Mouse (Mus musculus): Measurements from ENCODE around the gene Irs1. TPM values are rescaled to one million over a fixed set of nuclear protein-coding genes. Genes with fewer than 3 reads are reported as not detected.

Irs1 gene
- total RNA-seq, 2 experiments from 2014 or later: 29.1 to 43.5 TPM

DNA sequence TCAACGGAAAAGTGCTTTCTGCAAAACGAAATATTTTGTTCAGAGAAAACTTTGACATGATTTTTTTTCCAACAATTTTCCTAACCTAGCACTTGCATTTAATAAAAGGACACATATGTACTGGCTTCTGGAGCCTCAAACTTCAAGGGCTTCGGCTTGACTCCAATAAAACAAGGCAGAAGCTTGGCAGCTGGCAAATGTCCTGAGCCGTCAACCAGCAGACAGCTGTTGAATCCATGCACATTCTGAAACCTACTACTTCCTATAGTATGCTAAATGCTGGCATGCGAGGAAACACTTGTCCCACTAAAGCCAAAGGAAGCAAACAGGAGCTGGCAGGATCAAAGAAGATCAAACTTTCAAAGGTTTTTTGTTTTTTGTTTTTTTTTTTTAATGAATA, 33.8 kb downstream of the Irs1 start:
- DNase-seq: peak; percentile 58 to 61

DNA sequence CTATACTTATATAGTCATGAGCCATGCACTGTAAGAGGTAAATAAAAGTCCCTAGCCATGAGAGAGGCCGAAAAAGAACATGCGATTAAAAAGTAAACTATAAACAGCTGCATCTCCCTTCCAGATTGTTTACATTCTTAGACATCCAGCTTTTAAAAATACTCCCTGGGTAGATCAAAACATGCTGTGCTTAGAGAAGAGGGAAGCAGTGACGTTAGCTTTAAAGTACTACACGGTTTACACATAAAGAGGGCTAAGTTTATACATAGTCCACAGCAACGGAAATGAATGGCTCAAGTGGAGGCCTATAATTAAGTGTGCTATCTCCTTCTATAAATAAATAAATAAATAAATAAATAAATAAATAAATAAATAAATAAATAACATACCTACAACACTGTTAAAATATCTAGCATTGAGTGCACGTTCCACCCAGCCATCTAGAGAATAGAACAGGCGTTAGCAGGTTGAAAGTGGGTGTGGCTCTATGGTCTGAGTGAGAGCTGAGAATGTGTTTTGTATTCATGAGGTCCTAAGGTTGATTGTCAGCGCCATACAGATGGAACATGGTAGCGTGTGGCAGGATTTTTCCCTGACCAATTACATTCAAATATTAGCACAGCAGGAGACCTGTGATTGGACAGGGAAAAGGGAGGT, 37.3 kb downstream of the Irs1 start:
- no peak for DNase-seq

DNA sequence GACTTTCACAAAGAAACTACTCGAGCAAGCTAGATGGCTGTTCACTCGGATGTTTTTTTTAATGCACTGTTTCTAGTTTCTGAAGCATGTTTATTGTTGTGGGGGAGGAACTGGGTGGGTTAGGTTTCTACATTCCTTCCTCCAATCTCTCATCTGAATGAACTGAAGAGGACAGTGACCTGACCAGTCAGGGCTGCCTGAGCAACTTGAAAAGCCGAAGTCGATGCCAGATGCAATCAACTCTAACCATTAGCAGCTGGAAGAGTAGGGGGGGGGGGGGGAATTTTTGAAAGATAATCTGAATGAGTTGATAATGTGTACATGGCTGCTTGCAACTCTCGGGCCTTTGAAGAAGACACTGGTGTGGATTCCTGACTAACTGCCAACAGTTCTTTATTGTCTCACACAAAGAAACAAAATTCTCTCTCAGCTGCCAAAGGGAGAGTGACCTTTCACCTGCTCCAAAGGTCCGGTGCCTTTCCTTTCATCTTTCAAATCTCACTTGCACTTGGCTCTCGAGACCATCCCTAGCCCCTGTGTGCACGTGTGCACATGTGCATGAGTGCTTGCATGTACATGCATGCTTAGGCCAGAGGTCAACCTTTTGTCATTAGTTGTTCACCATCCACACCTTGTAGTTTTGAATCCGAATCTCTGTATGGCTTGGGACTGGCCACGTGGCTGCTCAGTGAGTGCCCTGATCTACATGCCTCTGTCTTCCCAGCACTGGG, 43.8 kb downstream of the Irs1 start:
- DNase-seq: no peak

DNA sequence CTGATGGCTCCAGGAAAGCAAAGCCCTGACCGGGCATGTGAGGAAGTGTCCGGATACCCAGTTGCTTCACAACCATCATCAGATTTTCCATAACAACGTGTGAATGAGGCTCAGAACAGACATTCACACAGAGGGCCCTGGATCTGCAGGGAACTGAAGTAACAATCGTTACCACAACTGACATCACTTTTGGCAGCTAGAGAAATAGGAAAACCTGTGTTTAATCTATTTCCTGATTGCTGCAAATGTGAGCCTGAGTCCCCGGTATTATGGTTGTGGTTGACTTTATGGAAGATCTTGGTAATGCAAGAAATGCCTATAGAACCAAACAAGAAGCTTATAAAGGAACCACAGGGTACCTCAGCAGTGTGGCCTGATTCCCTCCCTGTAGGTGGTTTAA, 46.2 kb downstream of the Irs1 start:
- no peak for DNase-seq

DNA sequence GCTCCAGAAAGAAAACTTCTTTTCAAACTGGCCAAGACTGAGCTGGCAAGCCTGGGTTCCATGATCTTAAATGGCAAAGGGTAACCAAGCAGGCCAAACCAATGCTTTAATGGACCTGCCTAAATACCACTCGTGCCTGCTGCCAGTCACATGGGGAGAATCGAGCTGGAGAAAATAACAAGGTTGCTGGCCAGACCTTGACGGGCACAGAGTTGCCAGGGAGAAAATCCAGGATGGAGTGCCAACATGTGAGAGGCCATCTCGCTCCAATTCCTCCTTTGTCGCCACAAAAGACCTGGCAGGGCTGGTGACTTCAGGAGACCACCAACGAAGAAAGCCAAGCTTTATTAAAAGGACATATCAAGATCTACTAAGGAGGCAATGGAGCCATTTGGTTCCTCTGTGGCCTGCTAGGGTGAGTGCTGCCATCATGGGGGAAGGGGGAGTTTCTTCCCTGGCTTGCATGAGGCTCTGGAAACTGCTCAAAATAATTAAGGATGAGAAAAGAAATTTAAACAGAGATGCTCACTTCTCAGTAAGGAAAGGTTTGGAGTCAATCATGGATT, 47.9 kb downstream of the Irs1 start:
- DNase-seq: peak; percentile 62 to 68

DNA sequence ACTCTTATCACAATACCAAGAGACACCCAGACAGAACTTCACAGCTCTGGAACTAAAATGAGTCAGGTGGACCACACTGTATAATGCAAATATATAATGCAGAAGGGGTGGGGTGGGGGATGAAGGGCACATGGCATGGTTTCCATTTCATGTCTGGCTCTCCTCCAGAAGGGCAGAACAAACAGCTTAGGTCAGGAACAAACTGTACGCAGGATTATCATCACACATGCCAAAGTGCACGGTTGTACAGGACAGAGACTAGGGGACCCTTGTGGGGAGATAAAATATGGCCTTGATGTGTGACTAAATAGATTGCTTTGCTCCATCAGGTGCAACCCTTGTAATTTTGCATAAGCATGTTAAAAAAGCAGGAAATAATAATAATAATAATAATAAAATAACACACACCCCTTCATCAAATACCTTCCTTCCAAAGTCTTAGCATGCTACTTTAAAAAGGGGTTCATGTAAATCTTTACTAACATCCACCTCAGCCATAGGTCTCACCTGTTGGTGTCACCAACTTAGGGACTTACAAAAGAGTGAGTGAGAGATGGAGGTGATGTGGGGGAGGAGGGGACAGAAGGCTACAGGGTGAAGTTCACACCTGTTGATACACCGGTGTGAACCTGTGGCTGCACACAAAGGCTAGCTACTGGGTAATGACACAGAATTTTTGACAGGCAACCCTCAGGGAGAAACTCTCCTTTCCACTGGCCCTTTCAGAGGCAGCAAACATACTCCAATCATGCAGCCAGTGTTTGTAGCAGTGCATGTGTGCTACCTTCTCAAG, 51.6 kb downstream of the Irs1 start:
- DNase-seq: peak in 1 of 2 experiments; percentile 33

DNA sequence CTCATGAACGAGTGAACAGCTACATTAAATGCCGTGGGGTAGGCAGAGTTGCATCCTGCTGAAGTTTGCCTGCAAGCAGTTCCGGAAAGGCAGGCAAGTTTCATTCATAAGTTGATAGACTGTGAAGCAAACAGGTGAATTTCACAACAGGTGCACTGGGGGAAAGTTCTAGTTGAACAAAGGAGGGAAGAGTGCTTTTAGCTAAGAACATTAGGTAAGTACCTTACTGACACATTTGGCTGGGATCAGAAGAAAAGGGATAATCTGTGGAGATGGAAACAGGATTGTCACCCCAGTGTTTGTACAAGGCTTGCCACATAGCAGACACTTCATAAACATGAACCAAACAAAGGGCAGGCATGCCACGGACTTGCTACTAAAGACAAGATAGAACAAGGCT, 53.0 kb downstream of the Irs1 start:
- DNase-seq: no peak

DNA sequence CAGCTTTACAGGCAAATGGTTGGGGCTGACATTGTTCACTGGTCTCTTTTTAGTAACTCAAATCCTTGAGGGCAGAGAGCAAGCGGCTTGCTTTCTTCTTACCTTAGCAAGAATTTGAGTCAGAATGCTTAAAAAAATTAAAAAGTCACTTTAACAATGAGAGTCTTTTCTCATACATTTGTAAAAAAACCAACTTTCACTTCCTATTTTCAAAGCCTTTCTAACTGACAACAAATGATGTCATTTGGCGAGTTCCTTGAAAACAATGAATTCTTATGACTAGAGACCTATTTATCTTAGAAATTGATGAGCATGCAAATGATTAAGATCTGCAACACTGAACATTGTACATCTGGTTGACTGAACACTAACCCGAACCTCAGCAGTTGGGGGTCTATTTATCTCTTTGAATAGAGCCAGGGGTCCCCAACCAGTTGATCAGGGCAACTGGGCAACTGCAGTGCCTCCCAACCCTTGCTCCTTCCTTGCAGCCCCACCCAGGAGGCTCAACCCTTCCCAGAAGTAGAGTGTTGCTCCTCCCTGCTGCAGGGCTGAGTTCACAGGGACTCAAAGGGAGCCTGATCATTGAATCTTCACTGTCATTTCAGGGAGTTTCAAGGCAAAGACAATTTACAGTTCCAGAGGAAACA, 55.6 kb downstream of the Irs1 start:
- no peak for DNase-seq

DNA sequence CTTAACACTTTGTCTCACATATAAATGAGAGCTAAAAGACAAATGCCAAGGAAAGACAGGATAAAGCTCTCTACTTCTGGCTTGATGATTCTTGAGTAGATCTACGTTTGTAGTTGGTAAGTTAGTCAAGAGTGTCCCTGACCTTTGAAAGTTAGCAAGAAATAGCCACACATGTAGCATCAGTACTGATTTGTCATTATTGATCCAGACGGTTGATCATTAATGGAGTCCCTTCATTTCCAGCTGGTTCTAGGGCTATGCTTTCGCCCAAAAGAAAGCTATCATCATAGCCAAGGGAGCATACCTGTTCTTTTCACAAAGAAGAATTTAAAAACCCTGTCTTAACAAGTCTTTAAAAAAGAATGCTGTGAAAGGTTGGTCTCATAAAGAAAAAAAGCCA, 56.6 kb downstream of the Irs1 start:
- DNase-seq: no peak

DNA sequence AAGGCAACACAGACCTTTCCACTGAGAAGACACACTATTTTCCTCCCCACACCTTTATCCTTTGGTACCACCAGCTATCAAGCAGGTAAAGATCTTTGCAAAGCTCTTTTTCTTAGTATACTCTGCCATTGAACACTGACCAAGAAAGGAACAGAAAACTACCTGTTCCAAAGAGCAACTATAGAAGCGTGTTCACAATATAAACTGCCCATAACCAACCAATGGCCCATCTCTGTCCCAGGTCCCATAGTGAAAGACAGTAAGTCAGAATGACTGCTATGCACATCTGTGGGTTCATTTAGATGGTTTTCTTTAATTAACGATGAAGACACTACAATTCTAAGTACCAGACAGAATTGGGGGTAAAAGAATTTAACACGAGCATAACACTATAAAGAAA, 58.4 kb downstream of the Irs1 start, which contains the start of gene Gm9747:
TSS of gene Gm9747 (plus strand) at position 301 of the 400 bp plus-strand sequence.
- no peak for DNase-seq

DNA sequence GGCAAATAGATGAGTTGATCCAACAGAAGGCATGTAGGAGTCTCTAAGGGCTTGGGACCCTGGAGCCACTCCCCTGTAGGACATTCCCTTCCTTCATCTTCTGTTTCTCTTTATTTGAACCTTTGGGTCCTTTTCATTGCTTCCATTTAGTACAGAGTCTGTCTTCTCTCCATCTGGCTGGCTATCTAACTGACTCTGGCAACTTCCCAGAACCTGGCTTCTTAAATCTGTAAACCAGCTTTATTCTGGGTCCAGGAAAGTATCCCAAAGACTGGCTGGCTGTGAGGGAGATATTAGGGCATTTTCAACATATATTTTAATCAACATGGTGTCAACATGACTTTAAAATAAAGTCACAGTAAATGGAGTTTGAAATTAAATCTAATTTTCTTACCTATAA, 62.4 kb downstream of the Irs1 start:
- DNase-seq: no peak

DNA sequence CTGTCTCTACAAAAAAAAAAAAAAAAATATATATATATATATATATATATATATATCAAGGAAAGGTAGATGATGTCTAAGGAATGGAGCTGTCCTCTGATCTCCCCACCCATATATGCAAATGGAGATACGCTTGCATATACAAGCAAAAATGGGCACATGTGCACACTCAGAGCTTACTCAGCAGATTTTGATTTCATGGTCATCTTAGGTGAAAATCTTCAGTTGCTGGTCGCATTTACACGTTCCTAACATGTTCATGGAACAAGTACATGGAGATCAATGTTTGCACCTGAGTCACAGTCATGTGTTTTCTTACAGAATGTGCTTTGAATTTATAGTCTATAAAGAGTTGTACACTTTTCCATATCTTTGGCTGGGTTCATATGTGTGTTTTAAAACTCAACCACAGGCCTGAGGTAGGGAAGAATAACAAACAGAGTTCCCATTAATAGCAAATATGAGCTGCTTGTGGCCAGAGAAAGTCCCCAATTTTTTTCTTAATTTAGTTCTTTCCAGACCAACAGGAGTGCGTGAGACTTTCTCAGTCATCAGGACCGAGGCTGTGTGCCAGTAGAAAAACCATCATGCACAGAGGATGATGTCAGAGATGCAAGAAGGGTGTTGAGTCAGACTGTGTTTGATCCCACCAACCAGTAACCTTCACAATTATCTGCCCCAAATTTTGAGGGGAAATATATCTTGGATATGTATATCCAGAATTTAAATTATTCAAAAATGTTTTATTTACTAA, 68.0 kb downstream of the Irs1 start:
- DNase-seq: no peak

DNA sequence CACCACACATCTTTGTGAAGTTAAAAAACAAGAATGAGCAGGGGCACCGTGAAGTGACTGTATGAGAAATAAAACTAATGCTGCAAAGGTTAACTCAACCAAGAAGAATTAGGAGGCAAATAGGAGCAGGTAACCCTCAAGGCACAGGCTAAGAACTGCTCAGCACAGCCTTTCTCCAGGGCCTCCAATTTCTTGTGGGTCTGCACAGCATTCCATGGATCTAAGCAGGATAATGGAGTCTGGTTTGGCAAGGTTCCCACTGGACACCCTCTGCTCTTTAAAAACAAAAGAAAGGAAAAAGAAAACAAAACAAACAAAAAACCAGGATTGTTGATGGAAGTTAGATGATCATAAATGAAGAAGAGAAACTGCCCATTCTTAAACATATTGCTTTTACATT, 69.8 kb downstream of the Irs1 start:
- DNase-seq: no peak

DNA sequence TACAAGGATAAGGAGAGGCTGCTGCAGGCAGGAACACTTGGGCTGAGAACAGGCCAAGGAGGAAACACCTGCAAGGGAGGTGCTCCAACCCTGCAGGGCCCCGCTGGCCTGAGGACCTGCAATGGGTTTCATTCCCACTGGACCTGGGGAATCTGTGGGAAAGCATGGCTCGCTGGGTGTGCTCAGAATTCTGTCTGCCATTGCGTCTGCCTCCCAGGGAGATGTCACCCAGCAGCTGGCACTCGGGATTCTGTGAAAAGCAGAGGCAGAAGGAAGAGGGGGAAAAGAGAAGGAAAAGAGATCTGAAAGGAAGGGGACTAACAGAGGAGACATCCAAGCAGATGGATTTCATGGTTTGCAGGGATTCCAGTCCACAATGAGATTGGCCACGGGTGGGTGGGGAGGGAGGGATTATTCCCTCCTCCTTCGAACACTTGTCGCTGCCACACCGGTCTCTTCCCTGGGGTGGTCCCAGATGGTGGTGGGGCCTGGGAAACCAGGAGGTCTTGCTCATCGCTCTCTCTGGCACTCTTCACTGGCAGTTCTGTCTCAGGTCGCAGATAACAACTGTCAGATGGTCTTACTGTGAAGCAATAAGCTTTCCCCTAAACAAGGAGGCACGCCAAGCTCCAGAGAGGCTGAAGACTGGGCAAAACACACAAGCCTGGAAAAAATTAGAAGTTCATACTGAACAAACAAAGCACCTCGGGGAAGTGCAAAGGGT, 70.4 kb downstream of the Irs1 start:
- DNase-seq: no peak

DNA sequence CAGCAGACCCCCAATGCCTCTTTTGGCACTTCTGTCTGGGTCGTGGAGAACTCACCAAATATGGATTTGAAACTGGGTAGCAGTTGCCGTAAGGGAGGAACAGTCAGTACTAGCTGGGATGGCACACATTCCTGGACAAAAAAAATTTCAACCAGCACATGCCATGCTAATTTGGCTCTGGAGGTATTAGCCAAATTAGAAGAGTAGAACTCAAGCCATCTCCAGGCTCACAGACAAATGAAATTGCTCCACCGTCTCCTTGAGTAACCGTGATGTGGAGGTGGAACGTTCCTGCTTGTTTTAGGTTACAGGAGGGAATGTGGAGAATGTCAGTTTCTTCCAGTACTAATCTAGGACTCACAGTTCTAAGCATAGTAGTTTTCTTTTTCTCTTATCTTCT, 83.7 kb downstream of the Irs1 start:
- no peak for DNase-seq

DNA sequence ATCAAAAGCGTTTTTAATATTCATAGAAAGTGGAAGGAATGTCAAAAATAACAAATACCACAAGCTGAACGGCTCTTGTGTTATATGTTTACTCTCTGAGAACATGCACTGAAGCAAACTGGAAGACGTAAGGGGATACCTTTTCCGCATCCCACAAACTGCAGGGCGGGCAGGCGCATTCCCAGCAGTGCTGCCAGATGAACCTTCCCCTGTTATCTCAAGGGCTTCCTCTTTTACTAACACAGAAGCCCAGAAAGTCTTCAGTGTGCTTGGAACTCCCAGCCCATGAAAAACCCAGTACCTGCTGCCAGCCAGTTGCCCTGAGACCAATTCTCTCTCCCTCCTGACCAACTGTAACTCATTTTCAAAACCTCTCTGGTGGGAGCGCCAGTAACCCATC, 90.6 kb downstream of the Irs1 start:
- peak; percentile 63 to 68 for DNase-seq

DNA sequence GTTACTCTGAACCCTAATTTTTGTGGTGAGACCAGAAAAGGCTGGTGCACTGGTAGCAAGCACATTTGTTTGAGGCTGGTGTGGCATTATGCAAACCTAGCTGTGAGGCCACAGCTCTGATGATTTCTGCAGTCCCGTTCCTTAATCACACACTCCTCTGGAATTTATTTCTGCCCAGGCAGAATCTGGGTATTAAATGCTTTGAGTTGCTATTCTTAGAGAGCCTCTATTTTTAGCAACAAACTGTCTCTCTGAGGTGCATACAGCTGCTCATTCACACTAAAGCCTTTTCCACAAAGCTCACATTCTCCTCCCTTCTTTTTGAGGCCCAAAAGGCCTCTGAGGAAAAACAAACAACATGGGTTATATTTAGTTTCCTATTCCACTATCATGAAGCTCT, 91.3 kb downstream of the Irs1 start:
- DNase-seq: peak; percentile 27 to 47

DNA sequence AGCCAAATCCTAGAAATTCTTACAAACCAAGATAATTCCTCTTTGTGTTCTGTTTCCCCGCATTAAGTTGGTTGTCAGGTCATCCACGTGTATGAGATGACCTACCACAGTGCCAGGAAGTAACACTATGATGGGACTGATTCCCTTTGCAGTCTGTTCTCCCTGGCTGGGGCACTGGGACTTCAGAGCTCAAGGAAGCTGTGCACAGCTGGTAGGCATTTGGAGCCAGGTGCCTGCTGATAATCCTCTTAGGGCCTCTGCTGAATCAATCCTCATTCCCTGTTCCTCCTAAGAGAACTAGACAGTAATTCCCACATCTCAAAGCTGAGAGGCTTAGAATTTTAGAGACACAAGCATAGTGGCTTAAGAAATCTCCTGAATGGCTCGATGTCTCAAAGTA, 99.6 kb downstream of the Irs1 start:
- no peak for DNase-seq

DNA sequence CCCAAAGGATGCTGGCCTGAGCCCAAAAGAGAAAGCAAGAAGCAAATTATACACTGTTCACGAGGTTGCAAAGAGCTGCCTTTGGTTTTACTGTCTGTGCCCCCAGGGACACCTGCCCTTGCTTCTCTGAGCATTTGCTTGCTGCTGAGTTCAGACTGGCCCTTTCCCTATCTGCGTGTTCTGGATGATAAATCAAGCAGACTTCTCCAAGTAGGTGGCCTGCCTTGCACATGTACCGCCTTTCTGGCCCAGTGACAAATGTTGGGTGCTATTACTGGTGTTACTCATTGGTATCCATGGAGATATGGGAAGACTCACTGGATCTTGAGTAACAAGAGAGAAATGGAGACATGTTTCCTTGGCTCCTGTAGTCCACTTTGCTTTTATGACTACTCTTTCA, 101.7 kb downstream of the Irs1 start:
- DNase-seq: peak; percentile 52 to 67

DNA sequence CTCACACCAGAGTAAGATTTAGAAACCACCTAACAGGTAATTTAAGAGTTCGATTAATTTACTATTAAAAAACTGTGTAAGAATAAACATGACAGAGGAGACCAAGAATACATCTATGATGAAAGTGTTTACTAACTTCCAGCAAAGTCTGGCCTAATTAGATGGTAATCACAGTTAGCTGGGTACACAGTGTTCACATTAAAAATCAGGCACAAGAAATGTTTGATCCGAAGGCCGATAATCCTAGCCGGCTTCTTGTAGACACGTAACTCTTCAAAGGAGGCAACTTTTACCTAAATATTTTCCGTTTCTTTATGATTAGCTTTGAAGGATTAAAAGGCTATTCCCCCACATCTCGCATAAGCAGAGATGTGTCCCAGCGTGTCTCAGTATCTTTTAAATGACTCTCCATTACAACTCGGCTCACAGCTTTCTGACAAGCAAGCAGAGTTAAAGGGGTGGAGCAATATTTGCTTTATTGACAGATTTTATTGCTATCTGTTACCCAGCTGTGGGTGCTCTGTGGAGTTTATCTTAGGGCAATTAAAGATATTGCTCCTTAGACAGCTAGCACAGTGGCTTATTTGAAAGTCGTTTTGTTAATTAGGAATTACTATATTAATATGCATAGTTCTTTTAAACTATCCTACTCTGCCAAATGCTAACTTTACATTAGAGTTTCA, 102.5 kb downstream of the Irs1 start:
- no peak for DNase-seq

Measured in heart, adult 18-20 months (tissue).